Mouse (Mus musculus) B cell, adult 2 months (primary cell): ENCODE results near the gene Ryr2.
"Not testable (repeated sequence)": the region's sequence is repeated elsewhere in the genome, so short reads cannot be mapped to it uniquely, and the experiment has no call there.

ENCODE experiments used
- DNase-seq, 2 experiments: peaks; one replicate each; pipeline ENCODE4 v3.0.0; 2022

Ryr2 gene

GRCm38 (mm10) chr13:12033914-12034313 lies 72.8 kb downstream of the Ryr2 start:
- DNase-seq = peak; percentile 58

DNA sequence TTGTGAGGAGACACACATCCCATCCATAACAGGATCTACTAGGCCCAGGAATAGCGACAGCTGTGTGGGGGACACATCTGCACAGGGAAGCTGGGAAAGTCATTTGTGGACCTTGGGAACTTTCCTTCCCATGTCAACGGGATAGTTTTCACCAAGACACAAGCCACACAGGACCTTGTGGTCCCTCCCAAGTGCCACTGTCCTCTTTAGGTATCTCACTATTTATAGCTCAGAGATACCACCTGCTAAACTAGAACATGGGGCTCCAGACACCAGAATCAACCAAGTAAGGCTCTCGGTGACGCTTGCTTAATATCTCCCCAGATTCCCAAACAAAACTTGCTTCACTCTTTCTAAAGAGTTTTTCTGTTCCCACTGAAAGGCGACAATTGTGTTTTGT lies 73.5 kb downstream of the Ryr2 start:
- DNase-seq = no peak

DNA sequence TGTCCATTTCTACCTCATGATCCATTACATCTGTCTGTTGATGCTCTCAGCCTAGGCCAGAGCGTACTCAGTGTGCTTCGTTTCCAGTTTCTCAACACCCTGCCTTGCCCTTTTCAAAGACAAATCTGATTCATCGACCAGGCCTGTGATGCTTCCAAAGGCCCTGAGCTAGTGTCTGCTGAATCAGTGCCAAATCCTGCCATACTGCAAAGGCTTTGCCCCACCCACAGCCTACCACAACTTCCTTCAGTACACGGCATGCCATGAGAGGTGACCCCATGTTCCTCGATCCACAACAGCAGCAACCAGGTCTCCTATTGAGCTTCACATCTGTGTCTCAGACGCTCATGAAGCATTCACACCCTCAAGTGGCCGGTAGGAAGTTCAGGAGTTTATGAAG lies 76.9 kb downstream of the Ryr2 start:
- DNase-seq = peak in 1 of 2 experiments; percentile 3

- no peak for DNase-seq
Measured at GRCm38 (mm10) chr13:12029326-12029725, 77.4 kb downstream of the Ryr2 start.

DNA sequence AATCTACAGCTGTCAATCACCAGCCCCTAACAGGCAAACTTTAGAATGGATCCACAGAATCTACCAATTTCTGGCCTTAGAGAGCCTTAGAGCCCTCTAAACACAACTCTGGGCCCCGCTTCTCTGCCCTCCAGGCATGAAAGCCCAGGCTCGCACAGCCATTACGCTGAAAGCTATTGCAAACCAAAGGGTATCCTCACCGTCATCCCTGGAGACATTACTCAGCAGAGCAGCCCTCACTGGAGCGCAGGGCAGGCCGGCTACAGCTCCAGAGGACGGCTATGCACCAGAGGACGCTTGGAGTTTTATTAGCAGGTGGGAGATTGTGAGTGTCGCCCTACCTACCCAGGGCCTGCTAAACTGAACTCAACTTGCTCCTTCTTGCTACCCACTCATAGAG lies 88.7 kb downstream of the Ryr2 start:
- DNase-seq = no peak

DNA sequence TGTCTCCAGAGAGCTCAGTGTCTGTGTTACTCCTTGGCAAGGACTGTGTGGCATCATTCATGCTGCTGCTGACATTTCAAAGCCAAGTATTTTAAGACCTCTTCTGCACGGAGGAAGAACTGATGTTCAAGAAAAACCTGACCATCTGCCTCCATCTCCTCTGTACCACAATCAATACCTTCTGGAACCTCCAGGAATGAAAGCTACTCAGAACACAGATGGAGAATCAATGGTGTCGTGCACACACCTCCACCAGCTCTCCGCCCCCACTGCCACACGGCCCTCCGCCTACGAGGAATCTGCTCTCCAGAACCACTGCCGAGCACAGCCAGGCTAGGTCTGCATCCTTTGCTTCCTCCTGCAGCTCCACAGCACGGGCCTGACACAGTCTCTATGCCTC lies 92.8 kb downstream of the Ryr2 start:
- DNase-seq = no peak

- no peak for DNase-seq
Measured at GRCm38 (mm10) chr13:12008995-12009689, 97.6 kb downstream of the Ryr2 start.

DNA sequence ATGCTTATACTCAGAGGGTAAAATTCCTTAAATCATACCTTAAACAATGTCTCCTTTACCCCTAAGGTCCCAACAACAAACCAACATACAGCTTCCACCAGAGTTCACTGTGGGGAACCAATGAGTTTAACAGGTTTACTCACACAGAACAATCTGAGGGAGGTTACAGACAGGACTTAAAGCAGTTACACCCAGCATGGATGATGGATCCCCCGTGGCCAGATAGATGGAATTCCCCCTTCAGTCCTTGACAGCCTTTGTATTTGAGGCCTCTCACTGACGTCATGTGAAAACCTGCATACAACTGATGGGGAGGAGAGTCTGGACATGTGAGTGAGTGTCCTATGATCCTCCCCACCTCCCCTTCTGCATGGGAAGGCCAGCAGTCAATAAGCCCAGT lies 99.2 kb downstream of the Ryr2 start:
- DNase-seq = no peak

DNA sequence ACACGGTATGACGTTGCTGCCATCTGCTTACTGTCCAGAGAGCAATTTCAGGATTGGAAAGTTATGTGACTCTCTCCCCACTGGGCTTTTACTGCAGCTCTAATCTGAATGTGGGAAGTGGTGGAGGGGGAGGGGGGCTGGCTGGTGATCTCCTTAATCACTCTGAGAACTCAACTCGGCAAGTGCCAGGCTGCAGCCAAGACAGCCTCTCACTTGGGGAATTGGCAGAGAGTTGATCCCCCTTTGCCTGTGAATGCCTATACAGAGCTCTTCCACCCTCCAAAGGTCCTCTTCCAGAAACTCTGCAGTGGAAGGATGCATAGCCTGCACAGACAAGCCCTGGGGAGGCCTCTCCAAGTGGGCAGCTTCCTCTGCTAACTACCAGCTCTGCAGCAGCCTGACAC lies 104.9 kb downstream of the Ryr2 start:
- DNase-seq = no peak

DNA sequence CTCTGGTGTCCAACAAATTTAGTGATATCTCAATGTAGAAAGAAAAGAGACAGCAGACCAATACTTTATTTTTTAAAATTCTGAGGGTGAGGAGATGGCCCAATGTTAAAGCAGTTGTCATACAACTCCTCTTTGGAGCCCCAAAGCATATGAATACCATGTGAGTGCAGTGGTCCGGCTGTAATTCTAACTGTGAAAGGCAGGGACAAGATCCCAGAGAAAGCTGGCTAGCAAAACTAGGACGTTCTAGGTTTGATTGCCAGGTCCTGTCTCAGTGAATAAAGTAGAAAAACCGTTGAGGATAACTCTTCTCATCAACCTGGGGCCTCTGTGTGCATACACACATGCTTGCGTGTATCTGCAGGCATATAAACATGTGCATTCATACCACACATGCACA lies 106.9 kb downstream of the Ryr2 start:
- no peak for DNase-seq

DNA sequence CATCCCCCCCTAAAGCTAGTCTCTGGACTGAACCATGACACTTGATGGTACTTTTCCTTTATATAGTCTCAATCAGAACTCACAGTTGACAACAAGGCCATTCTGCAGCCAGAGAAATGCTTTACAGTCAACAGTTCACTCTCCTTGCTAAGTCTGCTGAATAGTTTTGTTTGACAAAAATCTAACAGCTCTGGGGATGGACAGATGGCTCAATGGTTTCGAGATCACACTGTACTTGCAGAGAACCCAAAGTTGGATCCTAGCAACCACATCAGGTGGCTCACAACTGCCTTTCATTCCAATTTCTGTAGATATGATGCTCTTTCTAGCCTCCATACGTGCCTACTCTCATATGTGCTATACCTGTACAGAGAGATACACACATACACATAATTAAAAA lies 109.4 kb downstream of the Ryr2 start:
- no peak for DNase-seq

- DNase-seq = no peak
Measured at GRCm38 (mm10) chr13:11987556-11987955, 119.2 kb downstream of the Ryr2 start.

DNA sequence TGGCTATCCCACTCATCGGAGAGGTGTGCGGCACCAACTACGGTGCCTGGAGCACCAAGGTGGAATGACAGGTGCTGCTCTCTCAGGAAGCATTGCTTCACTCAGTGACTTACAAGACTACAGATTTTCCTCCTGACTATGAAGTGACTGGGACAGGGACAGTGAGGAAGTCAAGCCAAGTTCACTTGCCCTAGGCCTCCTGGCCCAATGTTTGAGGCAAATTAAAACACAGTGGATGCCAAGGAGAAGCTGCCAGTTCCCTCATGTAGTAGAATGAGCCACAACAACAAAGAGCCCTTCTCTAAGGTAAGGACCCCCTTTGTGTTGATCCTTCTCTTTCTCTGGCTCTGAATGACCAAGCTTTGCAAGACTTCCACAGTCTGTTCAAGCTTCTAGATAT lies 121.7 kb downstream of the Ryr2 start:
- no peak for DNase-seq

DNA sequence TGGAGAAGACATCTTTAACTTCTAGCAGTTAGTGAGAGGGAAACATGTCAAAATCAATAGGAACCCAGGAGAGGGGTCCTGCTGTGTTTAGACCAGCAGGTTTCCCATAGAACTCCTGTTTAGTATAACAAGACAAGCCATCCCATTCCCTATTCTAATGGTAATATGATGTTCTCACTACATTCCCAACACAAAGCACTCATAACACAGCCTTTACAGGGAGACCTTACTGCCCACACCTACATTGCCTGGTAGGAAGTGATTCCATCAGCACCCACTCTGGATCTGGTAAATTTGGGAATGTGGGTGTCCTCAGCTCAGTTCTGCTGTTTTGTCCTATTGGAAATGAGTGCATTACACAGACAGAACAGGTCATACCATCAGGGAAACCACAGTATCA lies 127.7 kb downstream of the Ryr2 start:
- DNase-seq = no peak

GRCm38 (mm10) chr13:11978359-11978758 lies 128.4 kb downstream of the Ryr2 start:
- DNase-seq = no peak

- DNase-seq = no peak
Measured at GRCm38 (mm10) chr13:11977606-11978005, 129.1 kb downstream of the Ryr2 start.

- no peak for DNase-seq
Measured at GRCm38 (mm10) chr13:11964391-11964790, 142.4 kb downstream of the Ryr2 start.

DNA sequence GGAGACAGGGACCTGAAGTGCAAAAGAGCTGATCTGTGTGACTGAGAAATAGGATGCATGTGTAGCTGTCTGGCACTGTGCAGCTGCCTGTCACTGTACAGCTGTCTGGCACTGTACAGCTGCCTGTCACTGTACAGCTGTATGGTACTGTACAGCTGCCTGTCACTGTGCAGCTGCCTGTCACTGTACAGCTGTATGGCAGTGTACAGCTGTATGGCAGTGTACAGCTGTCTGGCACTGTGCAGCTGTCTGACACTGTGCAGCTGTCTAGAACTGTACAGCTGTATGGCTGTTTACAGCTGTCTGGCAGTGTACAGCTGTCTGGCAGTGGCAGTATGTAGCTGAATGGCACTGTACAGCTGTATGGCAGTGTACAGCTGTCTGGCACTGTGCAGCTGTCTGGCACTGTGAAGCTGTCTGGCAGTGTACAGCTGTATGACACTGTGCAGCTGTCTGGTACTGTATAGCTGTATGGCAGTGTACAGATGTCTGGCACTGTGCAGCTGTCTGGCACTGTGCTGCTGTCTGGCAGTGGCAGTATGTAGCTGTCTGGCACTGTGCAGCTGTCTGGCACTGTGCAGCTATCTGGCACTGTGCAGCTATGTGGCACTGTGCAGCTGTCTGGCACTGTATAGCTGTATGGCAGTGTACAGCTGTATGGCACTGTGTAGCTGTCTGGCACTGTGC lies 147.1 kb downstream of the Ryr2 start:
- DNase-seq = no peak

GRCm38 (mm10) chr13:11958854-11959253 lies 147.9 kb downstream of the Ryr2 start:
- peak; percentile 1 to 4 for DNase-seq

GRCm38 (mm10) chr13:11958271-11958670 lies 148.5 kb downstream of the Ryr2 start:
- no peak for DNase-seq

GRCm38 (mm10) chr13:11951951-11952350 lies 154.8 kb downstream of the Ryr2 start:
- DNase-seq = no peak

GRCm38 (mm10) chr13:11945740-11946139 lies 161.0 kb downstream of the Ryr2 start:
- no peak for DNase-seq

- DNase-seq = no peak
Measured at GRCm38 (mm10) chr13:11941724-11942123, 165.0 kb downstream of the Ryr2 start.

DNA sequence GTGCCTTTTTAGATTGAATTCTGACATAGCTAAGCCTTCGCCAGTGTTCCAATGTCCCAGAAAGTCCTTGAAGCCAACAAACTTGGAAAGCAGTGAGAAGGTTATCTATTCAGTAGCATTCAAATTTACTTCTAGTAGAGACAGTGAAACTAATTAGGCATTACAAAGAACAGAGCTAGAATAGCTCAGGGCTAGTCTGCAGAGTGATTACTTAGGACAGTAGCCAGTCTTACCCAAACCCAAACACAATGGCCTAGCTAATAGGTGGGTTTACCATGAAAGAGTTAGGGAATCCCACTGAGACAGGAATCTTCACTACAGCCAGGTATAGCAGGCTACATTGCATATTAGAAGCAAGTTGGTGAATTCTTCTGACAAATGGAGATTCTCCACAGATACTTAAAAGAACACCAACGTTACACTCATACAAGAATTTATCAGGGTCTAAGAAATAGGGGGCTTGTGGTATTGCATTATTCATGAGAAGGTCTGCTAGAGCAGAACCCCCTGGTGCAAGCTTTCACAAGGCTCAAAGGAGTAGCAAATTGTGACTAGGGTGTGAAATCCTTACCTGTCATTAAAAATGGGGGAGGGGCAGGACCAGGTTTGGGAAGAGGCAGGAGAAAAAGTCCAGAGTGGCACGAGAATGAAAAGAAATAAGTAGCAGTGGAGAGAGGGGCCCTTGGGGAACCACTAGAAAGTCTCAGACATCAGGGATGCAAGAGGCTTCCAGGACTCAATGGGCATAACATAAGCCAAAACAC lies 172.3 kb downstream of the Ryr2 start:
- DNase-seq = not testable (repeated sequence)
